In genomic region chr3:152345732-152346632, GRCm38 (mm10) we compare ENCODE assay signal across 8 mouse cellular contexts. TPM values are rescaled to one million over a fixed set of nuclear protein-coding genes. Genes with fewer than 3 reads are reported as not detected.
DNase-seq lines count a peak whose midpoint lies in the region; ATAC-seq lines count a peak whose summit lies in the region.

Gene Usp33, plus strand, starts transcription at chr3:152346478.

- peak; percentile 97 for ATAC-seq in hindbrain, embryonic 11.5 days (ENCODE audit: low FRiP score)

- H3K4me1 ChIP-seq in hindbrain, embryonic 11.5 days (replicated peaks; ENCODE audit: control insufficient read depth, insufficient read depth, low read length), result no peaks in the 10 kb centered on the region

- no peaks in the 10 kb centered on the region for H3K36me3 ChIP-seq in hindbrain, embryonic 11.5 days (ENCODE audit: control insufficient read depth, insufficient read depth, low read length)

- DNase-seq in MN1 (ENCODE audit: low spot score), result peak; percentile 90
- DNase-seq in cerebellum, adult 9-10 months, result peak; percentile 94
- peak; percentile 87 to 92 for DNase-seq in frontal cortex, adult 2 months (ENCODE audit: extremely low spot score in 1 of 2, low spot score in 1 of 2)
- DNase-seq in hindbrain, embryonic 11.5 days (ENCODE audit: low spot score), result peak; percentile 98
- DNase-seq in layer of hippocampus, postnatal 10 days (ENCODE audit: low spot score in 2 of 2), result peak; percentile 94 to 96
- peak; percentile 96 for DNase-seq in lung, postnatal 10 days
- DNase-seq in ovary, postnatal 36 days (ENCODE audit: low spot score), result peak; percentile 96
- DNase-seq in thymus, postnatal 25 days, result peak; percentile 97

- H3K9ac ChIP-seq in hindbrain, embryonic 11.5 days (ENCODE audit: low read depth, low read length), result peak within 1 kb of the TSS; percentile 89

- no peaks in the 10 kb centered on the region for H3K9me3 ChIP-seq in hindbrain, embryonic 11.5 days (ENCODE audit: control insufficient read depth, low read length)

- H3K27me3 ChIP-seq in hindbrain, embryonic 11.5 days (ENCODE audit: control insufficient read depth, insufficient read depth, low read length), result no peaks in the 10 kb centered on the region

- WGBS in hindbrain, embryonic 11.5 days, result 10% methylated on average over 30 of the region's 44 CpGs

- H3K4me3 ChIP-seq in hindbrain, embryonic 11.5 days (ENCODE audit: low read depth, low read length), result peak within 1 kb of the TSS; percentile 74

- peak within 1 kb of the TSS; percentile 75; the same call in 1 of the 2 replicates for H3K27ac ChIP-seq in hindbrain, embryonic 11.5 days (ENCODE audit: low read depth, low read length)

- peak within 1 kb of the TSS; percentile 54 for H3K4me2 ChIP-seq in hindbrain, embryonic 11.5 days (replicated peaks; ENCODE audit: low read depth, low read length)

RNA-seq across cellular contexts. Expression of gene Usp33, which starts in this region (rescaled TPM):
- 89.1 and 99.5 TPM in 2 replicates for polyA plus RNA-seq in frontal cortex, adult 2 months (2012; rRNA removed)
- 73.6 and 74.8 TPM in 2 replicates for polyA plus RNA-seq in hindbrain, embryonic 11.5 days (2014; fragmentation: Nextera tagmentation; extraction: Ambion mirVana)
- total RNA-seq in layer of hippocampus, postnatal 10 days (2021), result 100 to 1,000 TPM; 103 to 117 TPM

Comparison
In these comparisons a context has a peak if more than half of its experiments do, and no peak if none do; other contexts are left out.
1. Peak in every context shown above with its lines: DNase-seq, ATAC-seq, H3K4me3 ChIP-seq and H3K27ac ChIP-seq.